Mouse (Mus musculus) intestine, postnatal 0 days (tissue): ENCODE data around the gene Slc7a7. TPM values are rescaled to one million over a fixed set of nuclear protein-coding genes. Genes with fewer than 3 reads are reported as not detected.
A peak's percentile ranks its signal among the peaks of the same experiment; 100 is the strongest.

ENCODE experiments used
- ATAC-seq: fragments of 200-750 bp; cut with Nextera tagmentation; 2 replicates; pipeline ENCODE4 v1.8.0; 2017; ENCODE audit warnings: mild to moderate bottlenecking, moderate TSS enrichment, moderate library complexity
- H3K27ac ChIP-seq: fragments of 300-500 bp; sonication (generic); 2 replicates; pipeline ENCODE4 v1.5.1; 2014; ENCODE audit warnings: mild to moderate bottlenecking, low read depth, low read length, moderate library complexity
- H3K27me3 ChIP-seq: fragments of 300-500 bp; sonication (generic); replicated peaks from 2 replicates; pipeline ENCODE4 v1.6.1; 2014; ENCODE audit warnings: low read length, mixed read lengths; ENCODE audit not compliant: control insufficient read depth, insufficient read depth
- H3K36me3 ChIP-seq: fragments of 300-500 bp; sonication (generic); 2 replicates; pipeline ENCODE4 v1.6.1; 2014; ENCODE audit warnings: mild to moderate bottlenecking, moderate library complexity; ENCODE audit not compliant: control insufficient read depth, insufficient read depth
- H3K4me1 ChIP-seq: fragments of 300-500 bp; sonication (generic); replicated peaks from 2 replicates; pipeline ENCODE4 v1.6.1; 2014; ENCODE audit warnings: antibody characterized with exemption, low read length, mixed read lengths; ENCODE audit not compliant: control insufficient read depth, insufficient read depth
- H3K4me2 ChIP-seq: fragments of 300-500 bp; sonication (generic); replicated peaks from 2 replicates; pipeline ENCODE4 v1.6.1; 2014; ENCODE audit warnings: low read depth, mild to moderate bottlenecking, moderate library complexity
- H3K4me3 ChIP-seq: fragments of 300-500 bp; sonication (generic); 2 replicates; pipeline ENCODE4 v1.5.1; 2014; ENCODE audit warnings: low read depth, low read length
- H3K9ac ChIP-seq: fragments of 300-500 bp; sonication (generic); 2 replicates; pipeline ENCODE4 v1.6.1; 2014; ENCODE audit warnings: mild to moderate bottlenecking, low read depth, low read length
- H3K9me3 ChIP-seq: fragments of 300-500 bp; sonication (generic); 2 replicates; pipeline ENCODE4 v1.6.1; 2016; ENCODE audit warnings: mixed run types; ENCODE audit not compliant: control insufficient read depth
- CTCF ChIP-seq: sonication (generic); IDR thresholded peaks from 2 replicates; pipeline ENCODE4 v1.5.1; 2016; ENCODE audit warnings: low read depth, mild to moderate bottlenecking, control low read depth, antibody characterized with exemption, moderate library complexity
- WGBS: fragments of 180-500 bp; shearing (Covaris S2); extraction: QIAGEN DNeasy Blood & Tissue Kit; methylation state at CpG from one replicate; pipeline ENCODE4 v1.1.7; 2014; 5-methylcytosine and 5-hydroxymethylcytosine counted together
- polyA plus RNA-seq: library from polyadenylated mRNA; unstranded; fragments of >200 nt; fragmentation: Nextera tagmentation; extraction: Ambion mirVana; gene quantifications from 2 replicates; pipeline ENCODE4 v1.2.1, GENCODE M21; 2015

The Slc7a7 gene
- polyA plus RNA-seq, 1 experiment from 2014 or later = 188 TPM

GRCm38 (mm10) chr14:54454669-54455528, 37.3 kb upstream of the Slc7a7 start:
- no peak for TF ChIP-seq CTCF
- Histone ChIP-seq H3K36me3 (no peaks in the 10 kb centered on the region), H3K27me3 (no peaks in the 10 kb centered on the region), H3K9ac (no peak overlapping the region), H3K4me2 (peak overlapping the region; percentile 4; the same call in 1 of the 2 replicates), H3K9me3 (no peaks in the 10 kb centered on the region), H3K27ac (0 out of 2 replicates have a peak overlapping the region, but pooled peaks have one; percentile 5), H3K4me1 (no peaks in the 10 kb centered on the region), H3K4me3 (no peak overlapping the region)
- 38% methylated on average over 11 of the region's 11 CpGs for WGBS
- ATAC-seq = peak; percentile 86

GRCm38 (mm10) chr14:54453566-54453965, 36.0 kb upstream of the Slc7a7 start:
- H3K4me2 ChIP-seq = no peak overlapping the region
- H3K36me3 ChIP-seq = no peaks in the 10 kb centered on the region
- no peak for ATAC-seq
- no peak for TF ChIP-seq CTCF
- H3K27me3 ChIP-seq = no peaks in the 10 kb centered on the region
- H3K27ac ChIP-seq = no peak overlapping the region
- H3K9ac ChIP-seq = no peak overlapping the region
- WGBS = 78% methylated on average over 9 of the region's 9 CpGs
- H3K4me3 ChIP-seq = no peak overlapping the region
- H3K4me1 ChIP-seq = no peaks in the 10 kb centered on the region
- H3K9me3 ChIP-seq = no peaks in the 10 kb centered on the region

- H3K36me3 ChIP-seq = peaks cover 13% of the 10 kb centered on the region
- H3K4me2 ChIP-seq = no peak overlapping the region
- H3K27ac ChIP-seq = no peak overlapping the region
- H3K4me3 ChIP-seq = no peak overlapping the region
- TF ChIP-seq CTCF = no peak
- ATAC-seq = no peak
- no peaks in the 10 kb centered on the region for H3K27me3 ChIP-seq
- H3K9ac ChIP-seq = no peak overlapping the region
- no peaks in the 10 kb centered on the region for H3K4me1 ChIP-seq
- H3K9me3 ChIP-seq = no peaks in the 10 kb centered on the region
- WGBS = 57% methylated on average over 3 of the region's 3 CpGs
Measured at GRCm38 (mm10) chr14:54445476-54445875, 27.9 kb upstream of the Slc7a7 start.

GRCm38 (mm10) chr14:54443712-54444618, 26.4 kb upstream of the Slc7a7 start:
- no peak overlapping the region for H3K9ac ChIP-seq
- TF ChIP-seq CTCF = no peak
- peaks cover 28% of the 10 kb centered on the region for H3K36me3 ChIP-seq
- no peaks in the 10 kb centered on the region for H3K27me3 ChIP-seq
- H3K4me3 ChIP-seq = no peak overlapping the region
- ATAC-seq = no peak
- H3K27ac ChIP-seq = peak overlapping the region; percentile 22; the same call in 1 of the 2 replicates
- H3K4me2 ChIP-seq = no peak overlapping the region
- 54% methylated on average over 15 of the region's 15 CpGs for WGBS
- H3K4me1 ChIP-seq = no peaks in the 10 kb centered on the region
- no peaks in the 10 kb centered on the region for H3K9me3 ChIP-seq

- no peak for ATAC-seq
- peaks cover 36% of the 10 kb centered on the region for H3K36me3 ChIP-seq
- WGBS = 43% methylated on average over 3 of the region's 3 CpGs
- H3K9me3 ChIP-seq = no peaks in the 10 kb centered on the region
- TF ChIP-seq CTCF = no peak
- no peak overlapping the region; the same call in 1 of the 2 replicates for H3K27ac ChIP-seq
- H3K4me3 ChIP-seq = no peak overlapping the region
- H3K4me1 ChIP-seq = no peaks in the 10 kb centered on the region
- no peak overlapping the region for H3K9ac ChIP-seq
- H3K27me3 ChIP-seq = no peaks in the 10 kb centered on the region
- no peak overlapping the region for H3K4me2 ChIP-seq
Measured at GRCm38 (mm10) chr14:54443196-54443595, 25.6 kb upstream of the Slc7a7 start.

- WGBS = 81% methylated on average over 3 of the region's 3 CpGs
- H3K27ac ChIP-seq = no peak overlapping the region
- H3K4me2 ChIP-seq = no peak overlapping the region
- no peak for TF ChIP-seq CTCF
- peaks cover 39% of the 10 kb centered on the region for H3K36me3 ChIP-seq
- no peaks in the 10 kb centered on the region for H3K9me3 ChIP-seq
- ATAC-seq = no peak
- no peaks in the 10 kb centered on the region for H3K4me1 ChIP-seq
- no peak overlapping the region for H3K9ac ChIP-seq
- no peaks in the 10 kb centered on the region for H3K27me3 ChIP-seq
- H3K4me3 ChIP-seq = no peak overlapping the region
Measured at GRCm38 (mm10) chr14:54442548-54442947, 25.0 kb upstream of the Slc7a7 start.
